Mouse (Mus musculus): ENCODE results near the gene Hpdl.

Gene Hpdl

GRCm38 (mm10) chr4:116796442-116797110, 24.9 kb downstream of the Hpdl start:
- DNase-seq, result no peak

GRCm38 (mm10) chr4:116794273-116794672, 27.2 kb downstream of the Hpdl start:
- no peak for DNase-seq

- DNase-seq, result no peak
Measured at GRCm38 (mm10) chr4:116792453-116792852, 29.1 kb downstream of the Hpdl start.

GRCm38 (mm10) chr4:116788956-116789355, 32.6 kb downstream of the Hpdl start:
- DNase-seq, result peak; percentile 85

- no peak for DNase-seq
Measured at GRCm38 (mm10) chr4:116787985-116788760, 33.3 kb downstream of the Hpdl start.

GRCm38 (mm10) chr4:116786587-116786986, 34.9 kb downstream of the Hpdl start:
- DNase-seq, result no peak

- no peak for DNase-seq
Measured at GRCm38 (mm10) chr4:116782171-116782570, 39.3 kb downstream of the Hpdl start.

- no peak for DNase-seq
Measured at GRCm38 (mm10) chr4:116781366-116781765, 40.1 kb downstream of the Hpdl start.

- DNase-seq, result no peak
Measured at GRCm38 (mm10) chr4:116780541-116780940, 41.0 kb downstream of the Hpdl start.

- no peak for DNase-seq
Measured at GRCm38 (mm10) chr4:116777079-116777478, 44.4 kb downstream of the Hpdl start.

- no peak for DNase-seq
Measured at GRCm38 (mm10) chr4:116776391-116776790, 45.1 kb downstream of the Hpdl start.

Data from cerebellum, adult 8-10 months (tissue).